Mouse (Mus musculus): ENCODE measurements at regions not wholly inside any gene's neighbourhood (a gene's known extent, or its start where the extent isn't known, plus 50 kb on each side); places are given as distances from the start of the nearest gene placed in this dataset.
A peak's percentile ranks its signal among the peaks of the same experiment; 100 is the strongest.
"Not testable (repeated sequence)": the region's sequence is repeated elsewhere in the genome, so short reads cannot be mapped to it uniquely, and the experiment has no call there.

GRCm38 (mm10) chr13:75295818-75296217, 206.2 kb downstream of the Pcsk1 start:
- no peak for ATAC-seq (ENCODE audit: low TSS enrichment)

GRCm38 (mm10) chr13:75319780-75320179, 230.2 kb downstream of the Pcsk1 start:
- no peak for ATAC-seq (ENCODE audit: low TSS enrichment)

- no peak for ATAC-seq (ENCODE audit: low TSS enrichment)
Observed at GRCm38 (mm10) chr13:75320239-75320638, 230.6 kb downstream of the Pcsk1 start.

GRCm38 (mm10) chr13:75337054-75337453, 247.4 kb downstream of the Pcsk1 start:
- no peak for ATAC-seq (ENCODE audit: low TSS enrichment)

GRCm38 (mm10) chr13:75343422-75343821, 253.8 kb downstream of the Pcsk1 start:
- ATAC-seq (ENCODE audit: low TSS enrichment) = no peak

- no peak for ATAC-seq (ENCODE audit: low TSS enrichment)
Observed at GRCm38 (mm10) chr13:75366723-75367426, 277.2 kb downstream of the Pcsk1 start.

- ATAC-seq (ENCODE audit: low TSS enrichment) = no peak
Observed at GRCm38 (mm10) chr13:75368249-75368800, 278.7 kb downstream of the Pcsk1 start.

- ATAC-seq (ENCODE audit: low TSS enrichment) = not testable (repeated sequence)
Observed at GRCm38 (mm10) chr13:75377100-75377499, 287.5 kb downstream of the Pcsk1 start.

- no peak for ATAC-seq (ENCODE audit: low TSS enrichment)
Observed at GRCm38 (mm10) chr13:75377717-75378116, 288.1 kb downstream of the Pcsk1 start.

GRCm38 (mm10) chr13:75384631-75385340, 295.2 kb downstream of the Pcsk1 start:
- no peak for ATAC-seq (ENCODE audit: low TSS enrichment)

GRCm38 (mm10) chr13:75389211-75389610, 299.6 kb downstream of the Pcsk1 start:
- no peak for ATAC-seq (ENCODE audit: low TSS enrichment)

- no peak for ATAC-seq (ENCODE audit: low TSS enrichment)
Observed at GRCm38 (mm10) chr13:75390177-75390576, 300.6 kb downstream of the Pcsk1 start.

- not testable (repeated sequence) for ATAC-seq (ENCODE audit: low TSS enrichment)
Observed at GRCm38 (mm10) chr13:75399846-75400245, 306.7 kb upstream of the Ell2 start.

- ATAC-seq (ENCODE audit: low TSS enrichment) = peak; percentile 85
Observed at GRCm38 (mm10) chr13:75420726-75421125, 285.8 kb upstream of the Ell2 start.

- no peak for ATAC-seq (ENCODE audit: low TSS enrichment)
Observed at GRCm38 (mm10) chr13:75426971-75427370, 279.6 kb upstream of the Ell2 start.

- ATAC-seq (ENCODE audit: low TSS enrichment) = no peak
Observed at GRCm38 (mm10) chr13:75439170-75439569, 267.4 kb upstream of the Ell2 start.

- ATAC-seq (ENCODE audit: low TSS enrichment) = no peak
Observed at GRCm38 (mm10) chr13:75440051-75440450, 266.5 kb upstream of the Ell2 start.

- ATAC-seq (ENCODE audit: low TSS enrichment) = no peak
Observed at GRCm38 (mm10) chr13:75460335-75460878, 246.2 kb upstream of the Ell2 start.

- ATAC-seq (ENCODE audit: low TSS enrichment) = no peak
Observed at GRCm38 (mm10) chr13:75461273-75461672, 245.3 kb upstream of the Ell2 start.

GRCm38 (mm10) chr13:75467225-75467624, 239.3 kb upstream of the Ell2 start:
- ATAC-seq (ENCODE audit: low TSS enrichment) = no peak

- no peak for ATAC-seq (ENCODE audit: low TSS enrichment)
Observed at GRCm38 (mm10) chr13:75475828-75476597, 230.5 kb upstream of the Ell2 start.

Data from frontal cortex, adult (tissue).